Mouse (Mus musculus) naive thymus-derived CD4-positive, alpha-beta T cell, adult 5 months (primary cell): Measurements from ENCODE around the gene Olfr685. TPM values are rescaled to one million over a fixed set of nuclear protein-coding genes. Genes with fewer than 3 reads are reported as not detected.

ENCODE experiments used
- polyA plus RNA-seq: library from polyadenylated mRNA; unstranded; fragments of 100-300 nt; shearing (Covaris generic); gene quantifications from one replicate; pipeline ENCODE4 v1.2.1, GENCODE M21; 2017

The Olfr685 gene
- polyA plus RNA-seq = not detected

GRCm38 (mm10) chr7:105185912-105186311 lies at the start of gene Olfr685:
Gene Olfr685 (minus strand): TSS chr7:105186012.

GRCm38 (mm10) chr7:105207385-105207784 lies 21.6 kb upstream of the Olfr685 start, which contains the start of gene Olfr686:
Gene Olfr686 (minus strand): TSS chr7:105207485.

DNA sequence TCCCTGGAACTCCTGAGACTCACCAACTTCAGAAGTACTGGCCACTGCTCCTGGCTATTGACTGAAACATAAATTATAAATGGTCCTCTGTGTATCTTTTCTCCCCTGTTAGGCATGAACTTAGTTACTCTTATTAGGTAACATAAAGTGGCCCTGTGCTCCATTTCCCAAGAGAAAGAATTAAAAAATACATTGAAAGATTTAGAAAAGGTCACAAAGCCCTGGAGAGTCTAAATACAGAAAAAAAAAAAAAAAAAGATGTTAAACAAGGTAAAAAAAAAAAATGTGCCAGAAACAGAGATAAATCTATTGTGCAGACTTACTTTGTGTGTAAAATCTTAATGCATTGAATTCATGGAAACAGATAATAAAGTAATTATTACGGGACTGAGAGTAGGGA lies 22.3 kb downstream of the Olfr685 start, which contains the start of gene Olfr684:
Gene Olfr684, minus strand, starts transcription at position 101 of the 400 bp plus-strand sequence.

GRCm38 (mm10) chr7:105146912-105147311 lies 38.9 kb downstream of the Olfr685 start, which contains the start of gene Olfr683:
Gene Olfr683 (minus strand): TSS chr7:105147012.

Other genes with a start within 250 kb of the Olfr685 start
- gene Olfr670, start 223.4 kb downstream of the Olfr685 start, polyA plus RNA-seq = not detected
- gene Olfr671, start 206.9 kb downstream of the Olfr685 start, polyA plus RNA-seq = 0.17 TPM
- gene Olfr672, start 184.0 kb downstream of the Olfr685 start, polyA plus RNA-seq = not detected
- gene Olfr675, start 157.6 kb downstream of the Olfr685 start, polyA plus RNA-seq = not detected
- not detected for gene Olfr676, start 153.3 kb downstream of the Olfr685 start, polyA plus RNA-seq
- not detected for gene Olfr677, start 134.6 kb downstream of the Olfr685 start, polyA plus RNA-seq
- gene Olfr678, start 121.5 kb downstream of the Olfr685 start, polyA plus RNA-seq = not detected
- not detected for gene Olfr679, start 104.8 kb downstream of the Olfr685 start, polyA plus RNA-seq
- gene Olfr680-ps1, start 93.2 kb downstream of the Olfr685 start, polyA plus RNA-seq = not detected
- not detected for gene Olfr681, start 69.2 kb downstream of the Olfr685 start, polyA plus RNA-seq
- not detected for gene Olfr683, start 39.0 kb downstream of the Olfr685 start, polyA plus RNA-seq
- not detected for gene Olfr684, start 22.4 kb downstream of the Olfr685 start, polyA plus RNA-seq
- not detected for gene Olfr686, start 21.5 kb upstream of the Olfr685 start, polyA plus RNA-seq
- gene Olfr688, start 102.1 kb upstream of the Olfr685 start, polyA plus RNA-seq = not detected
- gene Olfr689, start 125.2 kb upstream of the Olfr685 start, polyA plus RNA-seq = 0.06 TPM
- not detected for gene Olfr690, start 148.1 kb upstream of the Olfr685 start, polyA plus RNA-seq
- gene Olfr691, start 156.3 kb upstream of the Olfr685 start, polyA plus RNA-seq = not detected
- not detected for gene Olfr692, start 182.2 kb upstream of the Olfr685 start, polyA plus RNA-seq
- gene Gm5901, start 189.0 kb upstream of the Olfr685 start, polyA plus RNA-seq = not detected
- gene Fam160a2, start 214.0 kb upstream of the Olfr685 start, polyA plus RNA-seq = 32.2 TPM
- not detected for gene Cnga4, start 218.6 kb upstream of the Olfr685 start, polyA plus RNA-seq
- gene Cckbr, start 239.7 kb upstream of the Olfr685 start, polyA plus RNA-seq = not detected